In the genomic region with DNA sequence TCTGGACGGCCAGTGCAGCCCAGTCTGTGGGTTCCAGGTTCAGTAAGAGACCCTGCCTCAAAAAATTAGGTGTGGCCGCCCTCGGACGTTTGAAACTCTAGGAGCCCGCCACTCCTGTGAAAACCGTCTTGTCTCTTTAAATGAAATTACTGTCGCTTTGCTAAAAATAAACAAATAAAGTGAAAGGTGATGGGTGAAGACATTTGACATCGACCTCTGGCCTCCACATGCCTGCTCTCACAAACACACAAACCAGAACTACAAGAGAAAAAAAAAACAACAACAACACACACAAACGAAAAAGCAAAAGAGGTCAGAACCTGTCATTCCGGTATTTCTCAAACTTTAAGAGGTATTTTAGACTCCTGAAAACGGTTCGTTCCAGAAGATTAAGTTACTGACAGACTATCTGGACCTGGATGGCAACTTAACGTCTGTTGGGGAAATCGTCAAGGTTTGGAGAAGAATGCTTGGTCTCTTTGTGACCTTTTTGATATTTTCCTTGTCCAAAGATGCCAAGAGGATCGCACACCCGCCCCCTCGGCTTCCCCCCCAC, we compare ENCODE assay signal across 9 mouse cellular contexts. TPM values are rescaled to one million over a fixed set of nuclear protein-coding genes. Genes with fewer than 3 reads are reported as not detected.
DNase-seq lines count a peak whose midpoint lies in the region; ATAC-seq and TF ChIP-seq lines count a peak whose summit lies in the region.
"Had no signal": no experiment of that assay in that cellular context is flagged by ENCODE, and none has a peak within 500 bp of the region (broad histone marks: within the 10 kb centered on the region; RNA-seq: fewer than 3 reads in every experiment).

No protein-coding gene starts in this region.

- H3K4me3 ChIP-seq in kidney, embryonic 15.5 days (replicated peaks), result 0 out of 2 replicates have a peak overlapping the region, but pooled peaks have one; percentile 11
- no peak overlapping the region for H3K4me3 ChIP-seq in cortical plate, adult 2 months (ENCODE audit: insufficient read depth, low read length)
- H3K4me3 ChIP-seq in embryonic facial prominence, embryonic 15.5 days (replicated peaks), result 0 out of 2 replicates have a peak overlapping the region, but pooled peaks have one; percentile 7
- H3K4me3 ChIP-seq in liver, embryonic 15.5 days (replicated peaks), result no peak overlapping the region

- H3K27ac ChIP-seq in kidney, embryonic 15.5 days, result peak overlapping the region; percentile 71
- H3K27ac ChIP-seq in cortical plate, adult 2 months (ENCODE audit: insufficient read depth, low read length), result peak overlapping the region; percentile 57; the same call in 1 of the 2 replicates
- H3K27ac ChIP-seq in embryonic facial prominence, embryonic 15.5 days (replicated peaks), result peak overlapping the region; percentile 68
- H3K27ac ChIP-seq in liver, embryonic 15.5 days (replicated peaks), result peak overlapping the region; percentile 35; the same call in 1 of the 2 replicates

- H3K36me3 ChIP-seq in kidney, embryonic 15.5 days, result peaks cover 13% of the 10 kb centered on the region
- H3K36me3 ChIP-seq in embryonic facial prominence, embryonic 15.5 days, result peaks cover under 1% of the 10 kb centered on the region
- peaks cover 78% of the 10 kb centered on the region for H3K36me3 ChIP-seq in liver, embryonic 15.5 days (replicated peaks)

- WGBS in kidney, embryonic 15.5 days, result 24% methylated on average over 17 of the region's 17 CpGs
- 24% methylated on average over 17 of the region's 17 CpGs for WGBS in embryonic facial prominence, embryonic 15.5 days
- 69% methylated on average over 17 of the region's 17 CpGs for WGBS in liver, embryonic 15.5 days (ENCODE audit: insufficient replicate concordance)

- H3K9ac ChIP-seq in kidney, embryonic 15.5 days, result no peak overlapping the region
- H3K9ac ChIP-seq in embryonic facial prominence, embryonic 15.5 days, result no peak overlapping the region
- H3K9ac ChIP-seq in liver, embryonic 15.5 days, result no peak overlapping the region

- peaks cover 36% of the 10 kb centered on the region for H3K4me1 ChIP-seq in kidney, embryonic 15.5 days
- peaks cover 2% of the 10 kb centered on the region; the same call in 1 of the 2 replicates for H3K4me1 ChIP-seq in cortical plate, adult 2 months (ENCODE audit: control insufficient read depth, insufficient read depth, low read length)
- H3K4me1 ChIP-seq in embryonic facial prominence, embryonic 15.5 days, result peaks cover 34% of the 10 kb centered on the region
- peaks cover 85% of the 10 kb centered on the region for H3K4me1 ChIP-seq in liver, embryonic 15.5 days (replicated peaks)

- DNase-seq in kidney, adult 11 months, result no peak
- DNase-seq in urinary bladder, postnatal 25 days (ENCODE audit: low spot score), result no peak
- no peak for DNase-seq in retina, embryonic 14.5 days (ENCODE audit: low spot score)
- DNase-seq: right cerebral cortex, adult 18-20 months; thymus, adult 18-20 months had no signal

- ATAC-seq in kidney, embryonic 15.5 days (replicated peaks; ENCODE audit: low FRiP score), result no peak
- ATAC-seq in embryonic facial prominence, embryonic 15.5 days (ENCODE audit: insufficient number of reproducible peaks, low FRiP score, low TSS enrichment, low read depth), result no peak
- ATAC-seq in liver, embryonic 15.5 days (ENCODE audit: insufficient read depth), result no peak

- H3K9me3 ChIP-seq in kidney, embryonic 15.5 days (replicated peaks), result no peaks in the 10 kb centered on the region
- H3K9me3 ChIP-seq in embryonic facial prominence, embryonic 15.5 days (replicated peaks), result no peaks in the 10 kb centered on the region
- no peaks in the 10 kb centered on the region for H3K9me3 ChIP-seq in liver, embryonic 15.5 days (replicated peaks)

- no peaks in the 10 kb centered on the region for H3K27me3 ChIP-seq in kidney, embryonic 15.5 days
- no peaks in the 10 kb centered on the region for H3K27me3 ChIP-seq in embryonic facial prominence, embryonic 15.5 days
- H3K27me3 ChIP-seq in liver, embryonic 15.5 days, result no peaks in the 10 kb centered on the region

- peak overlapping the region; percentile 42 for H3K4me2 ChIP-seq in kidney, embryonic 15.5 days
- H3K4me2 ChIP-seq in embryonic facial prominence, embryonic 15.5 days (replicated peaks), result peak overlapping the region; percentile 29
- peak overlapping the region; percentile 23 for H3K4me2 ChIP-seq in liver, embryonic 15.5 days

- TF ChIP-seq CTCF in cortical plate, adult 2 months (IDR thresholded peaks at IDR 0.05; ENCODE audit: extremely low read depth, insufficient read depth, low read length), result no peak

- no peak for TF ChIP-seq POLR2A in cortical plate, adult 2 months (IDR thresholded peaks at IDR 0.05; ENCODE audit: extremely low read depth, insufficient read depth, low read length)

RNA-seq across cellular contexts. Expression of gene Ifnar2, which starts 5.9 kb away (rescaled TPM):
- polyA plus RNA-seq in kidney, embryonic 15.5 days (2015; fragmentation: Nextera tagmentation; extraction: Ambion mirVana), result 50.5 and 51.8 TPM in 2 replicates
- 33.7 and 34.5 TPM in 2 replicates for polyA plus RNA-seq in cortical plate, adult 2 months (2012; rRNA removed)
- 60.4 and 61.7 TPM in 2 replicates for polyA plus RNA-seq in embryonic facial prominence, embryonic 15.5 days (2015; fragmentation: Nextera tagmentation; extraction: Ambion mirVana)
- polyA plus RNA-seq in liver, embryonic 15.5 days (2015; fragmentation: Nextera tagmentation; extraction: Ambion mirVana), result 86.9 and 90.8 TPM in 2 replicates

RNA-seq across cellular contexts. Expression of gene Gm21970, which starts 13.0 kb away (rescaled TPM):
- not detected in 2 replicates for polyA plus RNA-seq in kidney, embryonic 15.5 days (2015; fragmentation: Nextera tagmentation; extraction: Ambion mirVana)
- polyA plus RNA-seq in cortical plate, adult 2 months (2012; rRNA removed), result not detected in 2 replicates
- not detected in 2 replicates for polyA plus RNA-seq in embryonic facial prominence, embryonic 15.5 days (2015; fragmentation: Nextera tagmentation; extraction: Ambion mirVana)
- 0.31 TPM in 1 of 2 replicates, not detected in the other for polyA plus RNA-seq in liver, embryonic 15.5 days (2015; fragmentation: Nextera tagmentation; extraction: Ambion mirVana)

RNA-seq across cellular contexts. Expression of gene Il10rb, which starts 27.5 kb away (rescaled TPM):
- 29.9 and 31.0 TPM in 2 replicates for polyA plus RNA-seq in kidney, embryonic 15.5 days (2015; fragmentation: Nextera tagmentation; extraction: Ambion mirVana)
- polyA plus RNA-seq in cortical plate, adult 2 months (2012; rRNA removed), result 12.6 and 13.5 TPM in 2 replicates
- polyA plus RNA-seq in embryonic facial prominence, embryonic 15.5 days (2015; fragmentation: Nextera tagmentation; extraction: Ambion mirVana), result 33.3 and 37.0 TPM in 2 replicates
- 29.9 and 34.7 TPM in 2 replicates for polyA plus RNA-seq in liver, embryonic 15.5 days (2015; fragmentation: Nextera tagmentation; extraction: Ambion mirVana)

Comparison
In these comparisons a context has a peak if more than half of its experiments do, and no peak if none do; other contexts are left out.
1. H3K4me3 ChIP-seq: peak in kidney, embryonic 15.5 days (single experiment) and embryonic facial prominence, embryonic 15.5 days (single experiment); none in cortical plate, adult 2 months (single experiment) and liver, embryonic 15.5 days (single experiment).
2. Peak in every context shown above with its lines, with median percentiles within 50 percentile points of each other: H3K27ac ChIP-seq and H3K4me2 ChIP-seq.